Mouse (Mus musculus) neural tube, embryonic 10.5 days (tissue): ENCODE results near the gene Chil4.
"Not testable (repeated sequence)": the region's sequence is repeated elsewhere in the genome, so short reads cannot be mapped to it uniquely, and the experiment has no call there.

Source experiments
- DNase-seq: peaks from one replicate; pipeline ENCODE4 v3.0.0-alpha.2; 2017; ENCODE audit warnings: low spot score; ENCODE audit errors: extremely low spot score

Chil4 gene

GRCm38 (mm10) chr3:106219407-106219806, at the start of gene Chil4:
Chil4 (minus strand) TSS chr3:106219507.
- DNase-seq, result no peak

GRCm38 (mm10) chr3:106265854-106266253, 46.5 kb upstream of the Chil4 start:
- no peak for DNase-seq

GRCm38 (mm10) chr3:106264854-106265253, 45.5 kb upstream of the Chil4 start:
- DNase-seq, result no peak

GRCm38 (mm10) chr3:106257076-106257475, 37.8 kb upstream of the Chil4 start:
- DNase-seq, result not testable (repeated sequence)

- DNase-seq, result no peak
These were observed 33.4 kb upstream of the Chil4 start for GRCm38 (mm10) chr3:106252719-106253118.

- DNase-seq, result not testable (repeated sequence)
These were observed 31.6 kb upstream of the Chil4 start for GRCm38 (mm10) chr3:106250763-106251399.

GRCm38 (mm10) chr3:106247369-106247768, 28.1 kb upstream of the Chil4 start:
- not testable (repeated sequence) for DNase-seq

- DNase-seq, result not testable (repeated sequence)
These were observed 20.9 kb upstream of the Chil4 start for GRCm38 (mm10) chr3:106240210-106240609.

- no peak for DNase-seq
These were observed 20.0 kb upstream of the Chil4 start for GRCm38 (mm10) chr3:106239196-106239791.

- not testable (repeated sequence) for DNase-seq
These were observed 4.1 kb upstream of the Chil4 start for GRCm38 (mm10) chr3:106223391-106223790.

- no peak for DNase-seq
These were observed 2.4 kb upstream of the Chil4 start for GRCm38 (mm10) chr3:106221625-106222265.

- not testable (repeated sequence) for DNase-seq
These were observed 888 bp downstream of the Chil4 start for GRCm38 (mm10) chr3:106218284-106218954.

GRCm38 (mm10) chr3:106198030-106198429, 21.3 kb downstream of the Chil4 start:
- DNase-seq, result not testable (repeated sequence)

GRCm38 (mm10) chr3:106197246-106197645, 22.1 kb downstream of the Chil4 start:
- DNase-seq, result not testable (repeated sequence)

- no peak for DNase-seq
These were observed 23.0 kb downstream of the Chil4 start for GRCm38 (mm10) chr3:106196276-106196675.

GRCm38 (mm10) chr3:106195486-106195885, 23.8 kb downstream of the Chil4 start:
- no peak for DNase-seq

GRCm38 (mm10) chr3:106187991-106188390, 31.3 kb downstream of the Chil4 start:
- no peak for DNase-seq

GRCm38 (mm10) chr3:106177509-106178189, 41.7 kb downstream of the Chil4 start:
- DNase-seq, result no peak

GRCm38 (mm10) chr3:106174971-106175370, 44.3 kb downstream of the Chil4 start:
- not testable (repeated sequence) for DNase-seq

GRCm38 (mm10) chr3:106172506-106172905, 46.8 kb downstream of the Chil4 start:
- DNase-seq, result not testable (repeated sequence)

- no peak for DNase-seq
These were observed 48.1 kb downstream of the Chil4 start for GRCm38 (mm10) chr3:106171135-106171731.
